8 mouse cellular contexts compared by ENCODE assay signal in the genomic region with DNA sequence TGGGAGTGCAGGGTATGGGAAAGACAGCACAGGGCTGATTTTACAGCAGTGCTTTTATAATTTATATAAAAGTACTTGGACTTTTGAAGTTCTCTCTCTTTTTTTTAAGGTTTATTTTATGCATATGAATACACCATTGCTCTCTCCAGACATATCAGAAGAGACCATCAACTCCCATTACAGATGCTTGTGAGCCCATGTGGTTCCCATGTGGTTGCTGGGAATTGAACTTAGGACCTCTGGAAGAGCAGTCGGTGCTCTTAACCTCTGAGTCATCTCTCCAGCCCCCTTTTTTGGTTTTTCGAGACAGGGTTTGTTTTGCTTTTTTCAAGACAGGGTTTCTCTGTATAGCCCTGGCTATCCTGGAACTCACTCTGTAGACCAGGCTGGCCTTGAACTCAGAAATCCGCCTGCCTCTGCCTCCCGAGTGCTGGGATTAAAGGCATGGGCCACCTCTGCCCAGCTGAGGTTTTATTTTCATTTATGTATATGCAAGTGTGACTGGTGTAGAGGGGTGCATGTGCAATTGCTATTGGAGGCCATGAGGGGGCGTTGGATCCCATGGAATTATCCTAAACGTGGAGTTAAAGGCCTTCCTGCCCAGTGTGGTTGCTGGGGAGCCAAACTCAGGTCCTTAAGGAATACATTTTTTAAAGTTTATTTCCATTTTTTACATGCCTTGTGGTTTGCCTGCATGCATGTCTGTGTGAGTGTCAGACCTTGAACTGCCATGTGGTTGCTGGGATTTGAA. TPM values are rescaled to one million over a fixed set of nuclear protein-coding genes. Genes with fewer than 3 reads are reported as not detected.
DNase-seq lines count a peak whose midpoint lies in the region; ATAC-seq lines count a peak whose summit lies in the region.

No protein-coding gene starts in this region.

- no peak overlapping the region for H3K27ac ChIP-seq in forebrain, embryonic 11.5 days (ENCODE audit: low read depth, low read length)
- peak overlapping the region; percentile 87 for H3K27ac ChIP-seq in liver, embryonic 13.5 days

- H3K27me3 ChIP-seq in forebrain, embryonic 11.5 days (ENCODE audit: control insufficient read depth, insufficient read depth, low read length), result no peaks in the 10 kb centered on the region
- no peaks in the 10 kb centered on the region for H3K27me3 ChIP-seq in liver, embryonic 13.5 days

- no peaks in the 10 kb centered on the region for H3K9me3 ChIP-seq in forebrain, embryonic 11.5 days (ENCODE audit: control insufficient read depth, low read length)
- no peaks in the 10 kb centered on the region for H3K9me3 ChIP-seq in liver, embryonic 13.5 days (replicated peaks)

- H3K36me3 ChIP-seq in forebrain, embryonic 11.5 days (ENCODE audit: control insufficient read depth, insufficient read depth, low read length), result peaks cover 2% of the 10 kb centered on the region; the same call in 1 of the 2 replicates
- H3K36me3 ChIP-seq in liver, embryonic 13.5 days, result peaks cover 43% of the 10 kb centered on the region

- H3K4me3 ChIP-seq in forebrain, embryonic 11.5 days (ENCODE audit: low read depth, low read length), result peak overlapping the region; percentile 88
- H3K4me3 ChIP-seq in liver, embryonic 13.5 days (replicated peaks), result peak overlapping the region; percentile 79

- 71% methylated on average over 6 of the region's 6 CpGs for WGBS in forebrain, embryonic 11.5 days
- 25% methylated on average over 6 of the region's 6 CpGs for WGBS in liver, embryonic 13.5 days (ENCODE audit: insufficient replicate concordance)

- DNase-seq in CD4-positive, CD25-positive, alpha-beta regulatory T cell, adult 2 months (ENCODE audit: low read depth, low spot score), result peak; percentile 28
- peak; percentile 64 for DNase-seq in 3T3-L1 (ENCODE audit: low read depth, low spot score)
- DNase-seq in forebrain, embryonic 11.5 days (ENCODE audit: low spot score), result no peak
- no peak for DNase-seq in liver, embryonic 13.5 days
- DNase-seq in adrenal gland, adult 2 months, result no peak
- DNase-seq in adrenal gland, adult 8-10 months, result no peak
- DNase-seq in kidney, adult 9 months, result no peak

- ATAC-seq in CD4-positive, CD25-positive, alpha-beta regulatory T cell, adult 4 months, result no peak
- ATAC-seq in forebrain, embryonic 11.5 days (replicated peaks; ENCODE audit: low FRiP score), result no peak
- no peak for ATAC-seq in liver, embryonic 13.5 days (ENCODE audit: low read depth)

- H3K4me2 ChIP-seq in forebrain, embryonic 11.5 days (ENCODE audit: low read depth, low read length, severe bottlenecking), result peak overlapping the region; percentile 94
- H3K4me2 ChIP-seq in liver, embryonic 13.5 days, result peak overlapping the region; percentile 86

- peak overlapping the region; percentile 95 for H3K9ac ChIP-seq in forebrain, embryonic 11.5 days (ENCODE audit: low read length)
- H3K9ac ChIP-seq in liver, embryonic 13.5 days, result peak overlapping the region; percentile 87

- H3K4me1 ChIP-seq in forebrain, embryonic 11.5 days (replicated peaks; ENCODE audit: control insufficient read depth, insufficient read depth, low read length), result peaks cover 2% of the 10 kb centered on the region; the same call in 1 of the 2 replicates
- peaks cover 54% of the 10 kb centered on the region for H3K4me1 ChIP-seq in liver, embryonic 13.5 days (replicated peaks)

RNA-seq across cellular contexts. Expression of a gene that starts 1.1 kb away (rescaled TPM):
- polyA plus RNA-seq in CD4-positive, CD25-positive, alpha-beta regulatory T cell, adult 4 months (2017; shearing (Covaris generic)), result 10 to 100 TPM; 19.8 to 27.7 TPM
- 30.3 and 33.8 TPM in 2 replicates for polyA plus RNA-seq in forebrain, embryonic 11.5 days (2014; fragmentation: Nextera tagmentation; extraction: Ambion mirVana)
- polyA plus RNA-seq in liver, embryonic 13.5 days (2015; fragmentation: Nextera tagmentation; extraction: Ambion mirVana), result 20.2 and 23.1 TPM in 2 replicates
- 10 to 100 TPM; 24.6 to 33.0 TPM for total RNA-seq in adrenal gland, adult 2 months (2021)
- 8.3 and 12.0 TPM in 2 replicates for polyA plus RNA-seq in adrenal gland, adult 2 months (2012; rRNA removed)
- 10 to 100 TPM; 24.2 to 33.4 (median 29.4) TPM for total RNA-seq in adrenal gland, adult 8-10 months (2022)

RNA-seq across cellular contexts. Expression of a gene that starts 1.2 kb away (rescaled TPM):
- 1 to 10 TPM; 3.5 to 4.6 TPM for polyA plus RNA-seq in CD4-positive, CD25-positive, alpha-beta regulatory T cell, adult 4 months (2017; shearing (Covaris generic))
- 11.3 and 11.6 TPM in 2 replicates for polyA plus RNA-seq in forebrain, embryonic 11.5 days (2014; fragmentation: Nextera tagmentation; extraction: Ambion mirVana)
- polyA plus RNA-seq in liver, embryonic 13.5 days (2015; fragmentation: Nextera tagmentation; extraction: Ambion mirVana), result 8.4 and 9.5 TPM in 2 replicates
- 10 to 100 TPM; 25.8 to 37.1 TPM for total RNA-seq in adrenal gland, adult 2 months (2021)
- polyA plus RNA-seq in adrenal gland, adult 2 months (2012; rRNA removed), result 48.7 and 81.2 TPM in 2 replicates
- 10 to 100 TPM; 25.6 to 34.1 (median 32.2) TPM for total RNA-seq in adrenal gland, adult 8-10 months (2022)

RNA-seq across cellular contexts. Expression of a gene that starts 5.7 kb away (rescaled TPM):
- under 1 TPM in 1 of 2 experiments, not detected in 1; 0.83 TPM for polyA plus RNA-seq in CD4-positive, CD25-positive, alpha-beta regulatory T cell, adult 4 months (2017; shearing (Covaris generic))
- polyA plus RNA-seq in forebrain, embryonic 11.5 days (2014; fragmentation: Nextera tagmentation; extraction: Ambion mirVana), result 0.21 and 0.59 TPM in 2 replicates
- polyA plus RNA-seq in liver, embryonic 13.5 days (2015; fragmentation: Nextera tagmentation; extraction: Ambion mirVana), result 0.12 TPM in 1 of 2 replicates, not detected in the other
- total RNA-seq in adrenal gland, adult 2 months (2021), result under 1 TPM in 1 of 2 experiments, not detected in 1; 0.31 TPM
- 0.48 and 0.49 TPM in 2 replicates for polyA plus RNA-seq in adrenal gland, adult 2 months (2012; rRNA removed)
- total RNA-seq in adrenal gland, adult 8-10 months (2022), result under 1 TPM; 0.16 to 0.49 (median 0.33) TPM

RNA-seq across cellular contexts. Expression of a gene that starts 8.4 kb away (rescaled TPM):
- 10 to 100 TPM; 34.8 to 44.8 TPM for polyA plus RNA-seq in CD4-positive, CD25-positive, alpha-beta regulatory T cell, adult 4 months (2017; shearing (Covaris generic))
- 50.1 and 54.2 TPM in 2 replicates for polyA plus RNA-seq in forebrain, embryonic 11.5 days (2014; fragmentation: Nextera tagmentation; extraction: Ambion mirVana)
- 15.9 and 16.0 TPM in 2 replicates for polyA plus RNA-seq in liver, embryonic 13.5 days (2015; fragmentation: Nextera tagmentation; extraction: Ambion mirVana)
- total RNA-seq in adrenal gland, adult 2 months (2021), result 10 to 100 TPM; 21.4 to 27.2 TPM
- 23.2 and 27.2 TPM in 2 replicates for polyA plus RNA-seq in adrenal gland, adult 2 months (2012; rRNA removed)
- 10 to 100 TPM; 22.8 to 38.7 (median 29.5) TPM for total RNA-seq in adrenal gland, adult 8-10 months (2022)

RNA-seq across cellular contexts. Expression of a gene that starts 16.6 kb away (rescaled TPM):
- polyA plus RNA-seq in CD4-positive, CD25-positive, alpha-beta regulatory T cell, adult 4 months (2017; shearing (Covaris generic)), result not detected
- 0.19 TPM in 1 of 2 replicates, not detected in the other for polyA plus RNA-seq in forebrain, embryonic 11.5 days (2014; fragmentation: Nextera tagmentation; extraction: Ambion mirVana)
- not detected in 2 replicates for polyA plus RNA-seq in liver, embryonic 13.5 days (2015; fragmentation: Nextera tagmentation; extraction: Ambion mirVana)
- 1 to 10 TPM in 1 of 2 experiments, not detected in 1; 3.4 TPM for total RNA-seq in adrenal gland, adult 2 months (2021)
- 0.06 TPM in 1 of 2 replicates, not detected in the other for polyA plus RNA-seq in adrenal gland, adult 2 months (2012; rRNA removed)
- 1 to 10 TPM in 2 of 4 experiments, not detected in 2; 2.8 to 6.6 TPM for total RNA-seq in adrenal gland, adult 8-10 months (2022)

Comparison
In these comparisons a context has a peak if more than half of its experiments do, and no peak if none do; other contexts are left out.
1. DNase-seq: peak in CD4-positive, CD25-positive, alpha-beta regulatory T cell, adult 2 months (single experiment) and 3T3-L1 (single experiment); none in forebrain, embryonic 11.5 days (single experiment), liver, embryonic 13.5 days (single experiment), adrenal gland, adult 2 months (single experiment), adrenal gland, adult 8-10 months (single experiment) and kidney, adult 9 months (single experiment).